Mouse (Mus musculus) forelimb bud, embryonic 11.5 days (tissue): ENCODE measurements around the gene Ubxn11.

Experiments
- DNase-seq: peaks from one replicate; pipeline ENCODE4 v3.0.0-alpha.2; 2012; ENCODE audit warnings: low read depth, low spot score

Gene Ubxn11

GRCm38 (mm10) chr4:134090521-134091224, 11.7 kb upstream of the Ubxn11 start:
- no peak for DNase-seq

- DNase-seq = no peak
Measured at GRCm38 (mm10) chr4:134091225-134091529, 11.2 kb upstream of the Ubxn11 start.

GRCm38 (mm10) chr4:134092382-134093288, 9.7 kb upstream of the Ubxn11 start:
- DNase-seq = peak; percentile 30

- no peak for DNase-seq
Measured at GRCm38 (mm10) chr4:134094004-134094564, 8.3 kb upstream of the Ubxn11 start.

- DNase-seq = no peak
Measured at GRCm38 (mm10) chr4:134094923-134095547, 7.3 kb upstream of the Ubxn11 start, which contains the start of gene Cd52. TSS of gene Cd52 (minus strand) at chr4:134095082.

GRCm38 (mm10) chr4:134096120-134096519, 6.2 kb upstream of the Ubxn11 start:
- no peak for DNase-seq

- no peak for DNase-seq
Measured at GRCm38 (mm10) chr4:134097015-134097608, 5.3 kb upstream of the Ubxn11 start.

GRCm38 (mm10) chr4:134098628-134099027, 3.7 kb upstream of the Ubxn11 start:
- DNase-seq = no peak

- DNase-seq = no peak
Measured at GRCm38 (mm10) chr4:134100245-134100644, 2.1 kb upstream of the Ubxn11 start.

GRCm38 (mm10) chr4:134102742-134103119, 361 bp downstream of the Ubxn11 start:
- no peak for DNase-seq

- no peak for DNase-seq
Measured at GRCm38 (mm10) chr4:134106105-134106504, 3.7 kb downstream of the Ubxn11 start.

- DNase-seq = no peak
Measured at GRCm38 (mm10) chr4:134107730-134108129, 5.4 kb downstream of the Ubxn11 start.

GRCm38 (mm10) chr4:134108196-134108595, 5.8 kb downstream of the Ubxn11 start:
- DNase-seq = no peak

GRCm38 (mm10) chr4:134110653-134111052, 8.3 kb downstream of the Ubxn11 start:
- DNase-seq = no peak

- DNase-seq = no peak
Measured at GRCm38 (mm10) chr4:134112403-134112802, 10.0 kb downstream of the Ubxn11 start.

GRCm38 (mm10) chr4:134113356-134113994, 11.1 kb downstream of the Ubxn11 start:
- DNase-seq = no peak

- no peak for DNase-seq
Measured at GRCm38 (mm10) chr4:134114038-134114437, 11.7 kb downstream of the Ubxn11 start.

- no peak for DNase-seq
Measured at GRCm38 (mm10) chr4:134115215-134116144, 13.1 kb downstream of the Ubxn11 start.

- no peak for DNase-seq
Measured at GRCm38 (mm10) chr4:134116501-134116900, 14.1 kb downstream of the Ubxn11 start.

GRCm38 (mm10) chr4:134117012-134117411, 14.6 kb downstream of the Ubxn11 start:
- no peak for DNase-seq
